Comparison of ENCODE assay signal across 29 mouse cellular contexts in genomic region chr9:96308816-96309215, GRCm38 (mm10). TPM values are rescaled to one million over a fixed set of nuclear protein-coding genes. Genes with fewer than 3 reads are reported as not detected.
A peak's percentile ranks its signal among the peaks of the same experiment; 100 is the strongest.
DNase-seq lines count a peak whose midpoint lies in the region; ATAC-seq and TF ChIP-seq lines count a peak whose summit lies in the region.
"Had no signal": no experiment of that assay in that cellular context is flagged by ENCODE, and none has a peak within 500 bp of the region (broad histone marks: within the 10 kb centered on the region; RNA-seq: fewer than 3 reads in every experiment).

No protein-coding gene starts in this region.

- H3K9ac ChIP-seq in forebrain, embryonic 14.5 days (ENCODE audit: low read length) = no peak overlapping the region
- H3K9ac ChIP-seq in forebrain, embryonic 16.5 days (replicated peaks; ENCODE audit: low read depth, low read length) = no peak overlapping the region
- H3K9ac ChIP-seq: embryonic facial prominence, embryonic 12.5 days; embryonic facial prominence, embryonic 15.5 days; forebrain, embryonic 12.5 days; forebrain, postnatal 0 days; heart, embryonic 12.5 days; heart, embryonic 15.5 days; hindbrain, embryonic 14.5 days had no signal

- WGBS in forebrain, embryonic 14.5 days = 38% methylated on average over 3 of the region's 3 CpGs
- WGBS in forebrain, embryonic 16.5 days = 43% methylated on average over 3 of the region's 3 CpGs

- H3K4me3 ChIP-seq in forebrain, embryonic 14.5 days (ENCODE audit: low read depth, low read length) = no peak overlapping the region
- H3K4me3 ChIP-seq in forebrain, embryonic 16.5 days (replicated peaks; ENCODE audit: low read length) = no peak overlapping the region
- H3K4me3 ChIP-seq: embryonic facial prominence, embryonic 12.5 days; embryonic facial prominence, embryonic 15.5 days; forebrain, embryonic 12.5 days; gastrocnemius, adult 2 months; heart, embryonic 12.5 days; heart, embryonic 15.5 days had no signal

- H3K9me3 ChIP-seq in forebrain, embryonic 14.5 days (replicated peaks; ENCODE audit: control insufficient read depth, low read length) = no peaks in the 10 kb centered on the region
- H3K9me3 ChIP-seq in forebrain, embryonic 16.5 days (ENCODE audit: control insufficient read depth, low read length) = no peaks in the 10 kb centered on the region
- H3K9me3 ChIP-seq: embryonic facial prominence, embryonic 12.5 days; embryonic facial prominence, embryonic 15.5 days; forebrain, embryonic 12.5 days; G1E; heart, embryonic 12.5 days; heart, embryonic 15.5 days had no signal

- H3K4me1 ChIP-seq in forebrain, embryonic 14.5 days (ENCODE audit: control insufficient read depth, insufficient read depth, low read length) = no peaks in the 10 kb centered on the region
- H3K4me1 ChIP-seq in forebrain, embryonic 16.5 days (replicated peaks; ENCODE audit: control insufficient read depth, insufficient read depth, low read length) = no peaks in the 10 kb centered on the region
- H3K4me1 ChIP-seq: embryonic facial prominence, embryonic 12.5 days; embryonic facial prominence, embryonic 15.5 days; forebrain, embryonic 12.5 days; heart, embryonic 12.5 days; heart, embryonic 15.5 days had no signal

- in situ Hi-C loops in Patski (cut with MboI; ENCODE audit: low pct_unique_long_range_greater_than_20kb) = no loop called here

- no peaks in the 10 kb centered on the region for H3K27me3 ChIP-seq in forebrain, embryonic 14.5 days (replicated peaks; ENCODE audit: control insufficient read depth, insufficient read depth, low read length)
- H3K27me3 ChIP-seq in forebrain, embryonic 16.5 days (replicated peaks; ENCODE audit: control insufficient read depth, insufficient read depth, low read length) = no peaks in the 10 kb centered on the region
- H3K27me3 ChIP-seq in Patski = no peaks in the 10 kb centered on the region
- H3K27me3 ChIP-seq: CH12.LX; embryonic facial prominence, embryonic 12.5 days; embryonic facial prominence, embryonic 15.5 days; forebrain, embryonic 12.5 days; heart, embryonic 12.5 days; heart, embryonic 15.5 days had no signal

- peak; percentile 11 for DNase-seq in forebrain, embryonic 14.5 days (ENCODE audit: low spot score)
- DNase-seq in testis, postnatal 10 days (ENCODE audit: low spot score) = peak; percentile 11
- no peak for DNase-seq in testis, postnatal 14 days (ENCODE audit: low spot score)
- DNase-seq in Patski (ENCODE audit: low read depth, low spot score) = peak; percentile 41
- no peak for DNase-seq in kidney, postnatal 14 days
- DNase-seq in urinary bladder, adult 18-20 months (ENCODE audit: low spot score in 2 of 2) = no peak
- DNase-seq: adrenal gland, adult 8-10 months; adrenal gland, postnatal 36 days; B cell, adult 2 months; cerebellum, adult 11 months; cerebellum, adult 9-11 months; cerebellum, postnatal 25 days; forebrain, postnatal 0 days; gastrocnemius, adult 2 months; gastrocnemius, postnatal 14 days; heart, adult 18-20 months; heart, postnatal 10 days; heart, postnatal 36 days had no signal

- no peak overlapping the region for H3K27ac ChIP-seq in forebrain, embryonic 14.5 days (ENCODE audit: low read depth, low read length)
- no peak overlapping the region for H3K27ac ChIP-seq in forebrain, embryonic 16.5 days (ENCODE audit: low read length)
- H3K27ac ChIP-seq: embryonic facial prominence, embryonic 12.5 days; embryonic facial prominence, embryonic 15.5 days; forebrain, embryonic 12.5 days; gastrocnemius, adult 2 months; heart, embryonic 15.5 days; hindbrain, embryonic 14.5 days had no signal

- no peak overlapping the region for H3K4me2 ChIP-seq in forebrain, embryonic 14.5 days (ENCODE audit: low read length)
- H3K4me2 ChIP-seq in forebrain, embryonic 16.5 days (ENCODE audit: low read length) = no peak overlapping the region
- H3K4me2 ChIP-seq: embryonic facial prominence, embryonic 12.5 days; embryonic facial prominence, embryonic 15.5 days; forebrain, embryonic 12.5 days; heart, embryonic 12.5 days; heart, embryonic 15.5 days; hindbrain, embryonic 14.5 days had no signal

- H3K36me3 ChIP-seq in forebrain, embryonic 14.5 days (ENCODE audit: control insufficient read depth, insufficient read depth, low read length) = peaks cover 34% of the 10 kb centered on the region
- H3K36me3 ChIP-seq in forebrain, embryonic 16.5 days (ENCODE audit: control insufficient read depth, insufficient read depth) = peaks cover 13% of the 10 kb centered on the region

- CTCF ChIA-PET in Patski (lab: Charles Lee) = interaction anchor here (0.7 to 1.5 kb wide), 4 partner anchors 10 to 71 kb away, joined by 3 to 5 read pairs (median 4); no protein-coding TSS in a partner anchor

- TF ChIP-seq CTCF in Patski (IDR thresholded peaks at IDR 0.05) = no peak

- POLR2A ChIA-PET in Patski (lab: Charles Lee) = interaction anchor here (0.6 kb wide), 1 partner anchor 539 kb away, joined by 8 read pairs; no protein-coding TSS in a partner anchor

- no peak for ATAC-seq in forebrain, embryonic 14.5 days
- ATAC-seq in forebrain, embryonic 16.5 days = no peak
- no peak for ATAC-seq in Patski
- ATAC-seq in activated CD4-positive, CD25-positive, alpha-beta regulatory T cell, adult 4 months = no peak
- ATAC-seq: forebrain, postnatal 0 days; intestine, postnatal 0 days had no signal

RNA-seq across cellular contexts. Expression of gene Atp1b3, which starts 55.4 kb away (rescaled TPM):
- 143 and 163 TPM in 2 replicates for polyA plus RNA-seq in forebrain, embryonic 14.5 days (2014; fragmentation: Nextera tagmentation; extraction: Ambion mirVana)
- 138 and 146 TPM in 2 replicates for polyA plus RNA-seq in forebrain, embryonic 16.5 days (2015; fragmentation: Nextera tagmentation; extraction: Ambion mirVana)
- polyA plus RNA-seq in Patski (2021) = 368 TPM
- polyA plus RNA-seq in activated CD4-positive, CD25-positive, alpha-beta regulatory T cell, adult 4 months (2017; shearing (Covaris generic)) = 100 to 1,000 TPM; 275 to 348 TPM

Comparison
In these comparisons a context has a peak if more than half of its experiments do, and no peak if none do; other contexts are left out.
1. DNase-seq: peak in forebrain, embryonic 14.5 days (single experiment), testis, postnatal 10 days (single experiment) and Patski (single experiment); none in testis, postnatal 14 days (single experiment), kidney, postnatal 14 days (single experiment) and urinary bladder, adult 18-20 months (0 of 2).